Mouse (Mus musculus) cortical plate, adult 2 months (tissue): ENCODE measurements around the gene Tcap.

ENCODE experiments used
- CTCF ChIP-seq: fragments of 200-500 bp; IDR thresholded peaks from 2 replicates; pipeline ENCODE4 v1.5.1; 2011; ENCODE audit warnings: mild to moderate bottlenecking, control low read depth, low read length; ENCODE audit not compliant: insufficient read depth; ENCODE audit errors: extremely low read depth
- POLR2A ChIP-seq: fragments of 200-500 bp; IDR thresholded peaks from 2 replicates; pipeline ENCODE4 v1.6.1; 2011; ENCODE audit warnings: mild to moderate bottlenecking, low read length, control low read depth; ENCODE audit not compliant: insufficient read depth; ENCODE audit errors: extremely low read depth

- TF ChIP-seq CTCF, result peak; percentile 71
- no peak for TF ChIP-seq POLR2A
Observed at GRCm38 (mm10) chr11:98355732-98356299, 27.8 kb upstream of the Tcap start.
